Mouse (Mus musculus): ENCODE data around the gene Rbm42. TPM values are rescaled to one million over a fixed set of nuclear protein-coding genes. Genes with fewer than 3 reads are reported as not detected.
A peak's percentile ranks its signal among the peaks of the same experiment; 100 is the strongest.

The Rbm42 gene
- polyA plus RNA-seq (2014; fragmentation: Nextera tagmentation; extraction: Ambion mirVana), result 112 and 138 TPM in 2 replicates

GRCm38 (mm10) chr7:30649591-30650540 lies at the start of gene Rbm42:
TSS of gene Rbm42 (minus strand) at chr7:30650317.
- 2% methylated on average over 59 of the region's 59 CpGs for WGBS
- H3K27ac ChIP-seq (ENCODE audit: low read depth, low read length), result no peak within 1 kb of the TSS

GRCm38 (mm10) chr7:30698589-30698988 lies 48.5 kb upstream of the Rbm42 start, which contains the start of gene 2200002J24Rik:
TSS of gene 2200002J24Rik (plus strand) at chr7:30698926.
- DNase-seq (ENCODE audit: low spot score, missing footprints), result no peak
- ATAC-seq (ENCODE audit: low FRiP score), result no peak

More at GRCm38 (mm10) chr7:30649591-30650540, at the start of gene Rbm42:
- peak within 1 kb of the TSS; percentile 89 for H3K4me3 ChIP-seq (ENCODE audit: low read depth, low read length)
- peaks cover 14% of the 10 kb centered on the region for H3K36me3 ChIP-seq (ENCODE audit: control insufficient read depth, insufficient read depth, low read length)
- H3K4me2 ChIP-seq, result peak within 1 kb of the TSS; percentile 95
- peak; percentile 100 for ATAC-seq (ENCODE audit: low FRiP score)
- no peaks in the 10 kb centered on the region for H3K27me3 ChIP-seq (ENCODE audit: control insufficient read depth, insufficient read depth, low read length)
- peak within 1 kb of the TSS; percentile 93 for H3K9ac ChIP-seq (ENCODE audit: low read length)
- H3K9me3 ChIP-seq (ENCODE audit: control insufficient read depth, low read length), result no peaks in the 10 kb centered on the region
- H3K4me1 ChIP-seq (ENCODE audit: control insufficient read depth, insufficient read depth, low read length), result peaks cover 6% of the 10 kb centered on the region
- DNase-seq (ENCODE audit: low spot score, missing footprints), result peak; percentile 99

DNA sequence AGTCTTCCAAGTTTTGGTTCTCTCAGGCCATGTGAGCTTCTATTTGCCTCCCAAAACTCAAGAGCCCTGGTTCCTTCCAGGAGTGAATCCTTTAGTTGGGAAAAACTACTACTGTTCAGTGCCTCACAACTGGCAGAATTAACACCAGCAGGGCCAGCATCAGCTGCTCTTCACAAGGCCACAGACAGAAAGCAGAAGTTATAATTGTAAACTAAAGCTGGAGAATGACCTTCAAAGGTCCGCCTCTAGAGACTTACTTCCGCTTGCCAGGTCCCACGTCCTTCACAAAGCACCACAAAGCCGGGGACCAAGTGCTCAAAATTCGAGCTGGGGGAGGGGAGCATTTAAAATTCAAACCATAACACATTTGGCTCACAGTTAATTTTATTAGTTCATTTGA lies 48.0 kb upstream of the Rbm42 start:
- no peaks in the 10 kb centered on the region for H3K4me1 ChIP-seq (ENCODE audit: control insufficient read depth, insufficient read depth, low read length)
- no peak overlapping the region for H3K4me3 ChIP-seq (ENCODE audit: low read depth, low read length)
- H3K4me2 ChIP-seq, result no peak overlapping the region
- H3K27me3 ChIP-seq (ENCODE audit: control insufficient read depth, insufficient read depth, low read length), result no peaks in the 10 kb centered on the region
- no peaks in the 10 kb centered on the region for H3K36me3 ChIP-seq (ENCODE audit: control insufficient read depth, insufficient read depth, low read length)
- no peak overlapping the region for H3K9ac ChIP-seq (ENCODE audit: low read length)
- WGBS, result 70% methylated on average over 5 of the region's 5 CpGs
- DNase-seq (ENCODE audit: low spot score, missing footprints), result no peak
- H3K27ac ChIP-seq (ENCODE audit: low read depth, low read length), result no peak overlapping the region
- H3K9me3 ChIP-seq (ENCODE audit: control insufficient read depth, low read length), result no peaks in the 10 kb centered on the region
- ATAC-seq (ENCODE audit: low FRiP score), result no peak

More at GRCm38 (mm10) chr7:30698589-30698988, 48.5 kb upstream of the Rbm42 start, which contains the start of gene 2200002J24Rik:
- 41% methylated on average over 9 of the region's 9 CpGs for WGBS
- H3K4me1 ChIP-seq (ENCODE audit: control insufficient read depth, insufficient read depth, low read length), result no peaks in the 10 kb centered on the region
- H3K4me2 ChIP-seq, result no peak within 1 kb of the TSS
- no peak within 1 kb of the TSS; the same call in 1 of the 2 replicates for H3K9ac ChIP-seq (ENCODE audit: low read length)
- no peaks in the 10 kb centered on the region for H3K36me3 ChIP-seq (ENCODE audit: control insufficient read depth, insufficient read depth, low read length)
- H3K27ac ChIP-seq (ENCODE audit: low read depth, low read length), result no peak within 1 kb of the TSS
- no peaks in the 10 kb centered on the region for H3K27me3 ChIP-seq (ENCODE audit: control insufficient read depth, insufficient read depth, low read length)
- no peaks in the 10 kb centered on the region for H3K9me3 ChIP-seq (ENCODE audit: control insufficient read depth, low read length)
- no peak within 1 kb of the TSS for H3K4me3 ChIP-seq (ENCODE audit: low read depth, low read length)

DNA sequence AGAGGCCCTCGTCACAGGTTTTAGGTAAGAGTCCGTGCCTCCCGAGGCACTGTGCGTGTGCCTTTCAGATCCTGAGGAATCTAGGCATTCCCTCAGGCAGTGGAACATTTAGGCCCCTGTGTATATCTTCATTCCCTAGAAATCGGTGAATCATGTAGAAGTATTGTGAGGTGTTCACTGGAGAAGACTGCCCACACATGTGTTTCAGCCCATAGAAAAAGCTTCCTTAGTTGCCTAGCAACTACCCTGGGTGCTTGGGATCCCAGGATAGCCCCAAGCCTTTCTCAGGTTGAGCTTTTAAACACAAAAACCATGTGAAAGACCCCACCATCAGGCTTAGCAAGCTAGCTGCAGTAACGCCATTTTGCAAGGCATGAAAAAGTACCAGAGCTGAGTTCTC lies 38.2 kb upstream of the Rbm42 start:
- no peak overlapping the region for H3K4me3 ChIP-seq (ENCODE audit: low read depth, low read length)
- H3K27ac ChIP-seq (ENCODE audit: low read depth, low read length), result no peak overlapping the region
- H3K36me3 ChIP-seq (ENCODE audit: control insufficient read depth, insufficient read depth, low read length), result no peaks in the 10 kb centered on the region
- no peak overlapping the region for H3K4me2 ChIP-seq
- H3K27me3 ChIP-seq (ENCODE audit: control insufficient read depth, insufficient read depth, low read length), result peaks cover 5% of the 10 kb centered on the region
- no peak overlapping the region for H3K9ac ChIP-seq (ENCODE audit: low read length)
- no peak for ATAC-seq (ENCODE audit: low FRiP score)
- no peak for DNase-seq (ENCODE audit: low spot score, missing footprints)
- no peaks in the 10 kb centered on the region for H3K4me1 ChIP-seq (ENCODE audit: control insufficient read depth, insufficient read depth, low read length)
- no peaks in the 10 kb centered on the region for H3K9me3 ChIP-seq (ENCODE audit: control insufficient read depth, low read length)
- WGBS, result 69% methylated on average over 6 of the region's 6 CpGs

DNA sequence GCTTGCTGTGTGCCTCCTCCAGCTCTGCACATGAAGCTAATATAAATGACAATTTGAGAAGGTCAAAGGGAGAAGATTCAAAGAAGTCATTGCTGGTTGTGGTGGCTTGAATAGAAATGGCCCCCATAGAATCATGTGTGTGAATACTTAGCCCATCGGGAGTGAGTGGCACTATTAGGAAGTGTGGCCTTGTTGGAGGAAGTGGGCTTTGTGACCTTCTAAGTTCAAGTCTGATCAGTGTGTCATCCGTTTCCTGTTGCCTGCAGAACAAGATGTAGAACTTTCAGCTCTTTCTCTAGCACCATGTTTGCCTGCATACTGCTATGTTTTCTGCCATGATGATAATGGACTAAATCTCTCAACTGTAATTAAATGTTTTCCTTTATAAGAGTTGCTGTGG lies 33.3 kb upstream of the Rbm42 start:
- Histone ChIP-seq H3K9ac (ENCODE audit: low read length) (no peak overlapping the region), H3K4me2 (no peak overlapping the region), H3K9me3 (ENCODE audit: control insufficient read depth, low read length) (no peaks in the 10 kb centered on the region), H3K4me1 (ENCODE audit: control insufficient read depth, insufficient read depth, low read length) (no peaks in the 10 kb centered on the region), H3K27ac (ENCODE audit: low read depth, low read length) (no peak overlapping the region), H3K4me3 (ENCODE audit: low read depth, low read length) (no peak overlapping the region), H3K36me3 (ENCODE audit: control insufficient read depth, insufficient read depth, low read length) (no peaks in the 10 kb centered on the region), H3K27me3 (ENCODE audit: control insufficient read depth, insufficient read depth, low read length) (peaks cover 5% of the 10 kb centered on the region)
- ATAC-seq (ENCODE audit: low FRiP score) (no peak), DNase-seq (ENCODE audit: low spot score, missing footprints) (no peak)
- WGBS, result 80% methylated on average over 2 of the region's 2 CpGs

DNA sequence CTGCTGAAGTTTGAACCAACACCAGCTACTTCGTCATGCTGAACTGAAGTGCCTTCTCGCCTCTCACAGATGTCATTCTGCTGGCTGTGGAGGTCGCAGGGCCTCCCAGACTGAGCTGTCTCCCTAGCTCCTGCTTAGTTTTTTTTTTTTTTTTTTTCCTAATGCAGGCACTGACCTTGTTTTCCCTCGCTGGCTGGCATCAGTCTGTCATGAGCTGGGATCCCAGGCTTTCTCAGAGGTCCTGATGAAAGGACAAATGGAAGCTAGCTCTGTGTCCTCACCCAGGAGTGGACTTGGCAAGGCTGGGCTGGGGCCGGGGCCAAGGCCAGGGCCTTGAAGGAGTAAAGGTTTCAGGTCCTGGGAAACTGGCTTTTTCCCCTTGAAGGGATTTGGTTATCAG lies 31.8 kb upstream of the Rbm42 start:
- Histone ChIP-seq H3K4me1 (ENCODE audit: control insufficient read depth, insufficient read depth, low read length) (no peaks in the 10 kb centered on the region), H3K27ac (ENCODE audit: low read depth, low read length) (no peak overlapping the region), H3K9me3 (ENCODE audit: control insufficient read depth, low read length) (no peaks in the 10 kb centered on the region), H3K27me3 (ENCODE audit: control insufficient read depth, insufficient read depth, low read length) (no peaks in the 10 kb centered on the region), H3K4me2 (no peak overlapping the region), H3K9ac (ENCODE audit: low read length) (no peak overlapping the region), H3K4me3 (ENCODE audit: low read depth, low read length) (no peak overlapping the region), H3K36me3 (ENCODE audit: control insufficient read depth, insufficient read depth, low read length) (no peaks in the 10 kb centered on the region)
- DNase-seq (ENCODE audit: low spot score, missing footprints) (no peak), ATAC-seq (ENCODE audit: low FRiP score) (no peak)
- 73% methylated on average over 5 of the region's 5 CpGs for WGBS

DNA sequence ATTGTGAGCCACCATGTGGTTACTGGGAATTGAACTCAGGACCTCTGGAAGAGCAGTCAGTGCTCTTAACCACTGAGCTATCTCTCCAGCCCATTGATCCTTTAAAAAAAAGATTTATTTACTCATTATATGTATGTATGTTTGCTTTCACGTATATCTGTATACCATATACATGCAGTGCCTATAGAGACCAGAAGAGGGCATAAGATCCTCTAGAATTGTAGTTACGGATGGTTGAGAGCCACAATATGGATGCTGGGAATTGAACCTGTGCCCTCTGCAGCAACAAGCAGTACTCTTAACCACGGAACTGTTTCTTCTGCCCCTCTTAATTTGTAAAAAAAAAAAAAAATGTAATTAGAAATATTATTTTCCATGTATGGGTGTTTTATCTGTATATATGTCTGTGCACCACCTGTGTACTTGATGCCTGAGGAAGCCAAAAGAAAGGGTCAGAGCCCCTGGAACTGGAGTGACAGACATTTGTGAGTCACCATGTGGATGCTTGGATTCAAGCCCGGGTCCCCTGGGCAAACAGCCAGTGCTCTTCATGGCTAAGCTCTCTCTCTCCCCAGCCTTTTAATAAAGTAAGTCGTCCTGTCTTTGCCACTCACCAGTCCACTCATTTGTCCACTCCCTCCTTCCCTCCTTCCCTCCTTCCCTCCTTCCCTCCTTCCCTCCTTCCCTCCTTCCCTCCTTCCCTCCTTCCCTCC lies 28.3 kb upstream of the Rbm42 start:
- DNase-seq (ENCODE audit: low spot score, missing footprints) (no peak), ATAC-seq (ENCODE audit: low FRiP score) (no peak)
- H3K36me3 ChIP-seq (ENCODE audit: control insufficient read depth, insufficient read depth, low read length), result no peaks in the 10 kb centered on the region
- no peaks in the 10 kb centered on the region for H3K4me1 ChIP-seq (ENCODE audit: control insufficient read depth, insufficient read depth, low read length)
- H3K27ac ChIP-seq (ENCODE audit: low read depth, low read length), result no peak overlapping the region
- no peaks in the 10 kb centered on the region for H3K9me3 ChIP-seq (ENCODE audit: control insufficient read depth, low read length)
- no peak overlapping the region for H3K4me2 ChIP-seq
- no peak overlapping the region for H3K9ac ChIP-seq (ENCODE audit: low read length)
- no peaks in the 10 kb centered on the region for H3K27me3 ChIP-seq (ENCODE audit: control insufficient read depth, insufficient read depth, low read length)
- no peak overlapping the region for H3K4me3 ChIP-seq (ENCODE audit: low read depth, low read length)
- 75% methylated on average over 5 of the region's 5 CpGs for WGBS

- no peak for ATAC-seq (ENCODE audit: low FRiP score)
- no peaks in the 10 kb centered on the region for H3K36me3 ChIP-seq (ENCODE audit: control insufficient read depth, insufficient read depth, low read length)
- H3K4me2 ChIP-seq, result no peak within 1 kb of the TSS
- H3K4me1 ChIP-seq (ENCODE audit: control insufficient read depth, insufficient read depth, low read length), result no peaks in the 10 kb centered on the region
- no peaks in the 10 kb centered on the region for H3K27me3 ChIP-seq (ENCODE audit: control insufficient read depth, insufficient read depth, low read length)
- no peak within 1 kb of the TSS for H3K4me3 ChIP-seq (ENCODE audit: low read depth, low read length)
- DNase-seq (ENCODE audit: low spot score, missing footprints), result no peak
- WGBS, result 68% methylated on average over 9 of the region's 9 CpGs
- no peak within 1 kb of the TSS for H3K27ac ChIP-seq (ENCODE audit: low read depth, low read length)
- H3K9ac ChIP-seq (ENCODE audit: low read length), result no peak within 1 kb of the TSS
- no peaks in the 10 kb centered on the region for H3K9me3 ChIP-seq (ENCODE audit: control insufficient read depth, low read length)
These were observed 21.4 kb upstream of the Rbm42 start, which contains the start of gene Pmis2 for GRCm38 (mm10) chr7:30671480-30671879. TSS of gene Pmis2 (minus strand) at chr7:30671605.

GRCm38 (mm10) chr7:30669229-30669628 lies 19.1 kb upstream of the Rbm42 start:
- DNase-seq (ENCODE audit: low spot score, missing footprints), result peak; percentile 84
- Histone ChIP-seq H3K4me2 (no peak overlapping the region), H3K36me3 (ENCODE audit: control insufficient read depth, insufficient read depth, low read length) (no peaks in the 10 kb centered on the region), H3K4me1 (ENCODE audit: control insufficient read depth, insufficient read depth, low read length) (peaks cover 6% of the 10 kb centered on the region; the same call in 1 of the 2 replicates), H3K9ac (ENCODE audit: low read length) (no peak overlapping the region), H3K27me3 (ENCODE audit: control insufficient read depth, insufficient read depth, low read length) (no peaks in the 10 kb centered on the region), H3K4me3 (ENCODE audit: low read depth, low read length) (no peak overlapping the region), H3K27ac (ENCODE audit: low read depth, low read length) (no peak overlapping the region), H3K9me3 (ENCODE audit: control insufficient read depth, low read length) (no peaks in the 10 kb centered on the region)
- whole genome bisulfite sequencing, result 51% methylated on average over 3 of the region's 3 CpGs
- ATAC-seq (ENCODE audit: low FRiP score), result no peak
